Mouse (Mus musculus) ES-E14 (cell line): ENCODE measurements at regions not wholly inside any gene's neighbourhood (a gene's known extent, or its start where the extent isn't known, plus 50 kb on each side); places are given as distances from the start of the nearest gene placed in this dataset.
A peak's percentile ranks its signal among the peaks of the same experiment; 100 is the strongest.

ENCODE experiments used
- DNase-seq: peaks from one replicate; pipeline ENCODE4 v3.0.0-alpha.2; 2013; ENCODE audit warnings: low read depth, low spot score
- H3K27ac ChIP-seq: 2 replicates; pipeline ENCODE4 v1.5.1; 2012; ENCODE audit warnings: low read depth, mild to moderate bottlenecking, low read length, moderate library complexity, mixed read lengths; ENCODE audit not compliant: poor library complexity, insufficient read depth, severe bottlenecking
- H3K36me3 ChIP-seq: 2 replicates; pipeline ENCODE4 v1.6.1; 2012; ENCODE audit warnings: mild to moderate bottlenecking, low read length, moderate library complexity, mixed read lengths; ENCODE audit not compliant: control insufficient read depth, poor library complexity, insufficient read depth, severe bottlenecking
- H3K4me1 ChIP-seq, 2 experiments: fragments of 150-350 bp in 1 of 2; sonication (generic) in 1 of 2; 2 replicates each; pipeline ENCODE4 v1.6.1; 2012; ENCODE audit warnings: low read length in 2 of 2, mild to moderate bottlenecking in 1 of 2, mixed read lengths in 1 of 2; ENCODE audit not compliant: control insufficient read depth in 2 of 2, insufficient read depth in 2 of 2, poor library complexity in 1 of 2
- H3K4me3 ChIP-seq, 2 experiments: fragments of 150-350 bp in 1 of 2; sonication (generic) in 1 of 2; 2 replicates each; pipeline ENCODE4 v1.5.1; 2012; ENCODE audit warnings: low read length in 2 of 2, low read depth in 1 of 2, mild to moderate bottlenecking in 1 of 2, mixed read lengths in 1 of 2; ENCODE audit not compliant: insufficient read depth in 1 of 2, poor library complexity in 1 of 2, severe bottlenecking in 1 of 2
- H3K9ac ChIP-seq: 2 replicates; pipeline ENCODE4 v1.6.1; 2012; ENCODE audit warnings: low read depth, mild to moderate bottlenecking, low read length, mixed read lengths; ENCODE audit not compliant: poor library complexity, insufficient read depth, severe bottlenecking
- H3K9me3 ChIP-seq: fragments of 150-350 bp; sonication (generic); 2 replicates; pipeline ENCODE4 v1.6.1; 2012; ENCODE audit warnings: low read depth, mild to moderate bottlenecking, low read length; ENCODE audit not compliant: control insufficient read depth, insufficient read depth
- CHD2 ChIP-seq: IDR thresholded peaks from 2 replicates; pipeline ENCODE4 v1.6.1; 2014; ENCODE audit warnings: mild to moderate bottlenecking, low read depth, low read length, inconsistent platforms
- HCFC1 ChIP-seq: IDR thresholded peaks from 2 replicates; pipeline ENCODE4 v1.6.1; 2012; ENCODE audit warnings: low read length, inconsistent platforms, borderline replicate concordance; ENCODE audit not compliant: insufficient read depth
- MAFK ChIP-seq: IDR thresholded peaks from 2 replicates; pipeline ENCODE4 v1.6.1; 2014; ENCODE audit warnings: mild to moderate bottlenecking, low read depth, low read length, inconsistent platforms; ENCODE audit not compliant: insufficient read depth
- ZC3H11A ChIP-seq: IDR thresholded peaks from 2 replicates; pipeline ENCODE4 v1.6.1; 2012; ENCODE audit warnings: low read depth, mild to moderate bottlenecking, inconsistent platforms, low read length, borderline replicate concordance
- ZNF384 ChIP-seq: IDR thresholded peaks from 2 replicates; pipeline ENCODE4 v1.6.1; 2012; ENCODE audit warnings: low read depth, low read length, inconsistent platforms
- in situ Hi-C, 2 experiments: fragments of 600-800 bp; cut with MboI; formaldehyde crosslinking; loops; one replicate each; pipeline ENCODE4 v1.15.1; 2025; ENCODE audit warnings: low sequenced_read_pairs in 2 of 2, inconsistent platforms in 1 of 2; ENCODE audit not compliant: unreplicated experiment in 2 of 2

DNA sequence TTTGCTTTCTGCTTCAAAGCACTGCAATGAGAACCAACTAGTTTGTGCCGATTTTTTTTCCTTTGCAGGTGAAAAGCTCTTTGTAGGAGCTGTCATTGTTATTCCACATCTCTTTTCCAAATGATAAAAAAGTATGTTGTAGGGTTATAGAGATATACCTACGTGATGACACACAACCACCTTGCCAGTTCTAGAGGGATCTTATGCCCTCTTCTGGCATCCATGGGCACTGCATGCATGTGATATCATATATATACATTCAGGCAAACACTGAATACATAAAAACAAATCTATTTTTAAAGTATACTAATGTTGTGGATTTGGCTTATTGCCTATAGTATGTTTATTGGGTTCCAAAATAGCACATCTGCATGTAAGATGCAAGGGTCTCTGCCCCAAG is 89.5 kb upstream of the Smad1 start:
- Histone ChIP-seq H3K4me1 (0 out of 4 replicates have a peak, but pooled peaks cover 0 to 2% of the 10 kb centered on the region in 2 experiments), H3K9me3 (no peaks in the 10 kb centered on the region), H3K27ac (no peak overlapping the region), H3K4me3 (no peak overlapping the region), H3K36me3 (no peaks in the 10 kb centered on the region), H3K9ac (no peak overlapping the region)
- TF ChIP-seq ZNF384: no peak
- TF ChIP-seq ZC3H11A: peak; percentile 63; the same call in 1 of the 2 replicates
- in situ Hi-C loops: no loop called here
- no peak for DNase-seq

DNA sequence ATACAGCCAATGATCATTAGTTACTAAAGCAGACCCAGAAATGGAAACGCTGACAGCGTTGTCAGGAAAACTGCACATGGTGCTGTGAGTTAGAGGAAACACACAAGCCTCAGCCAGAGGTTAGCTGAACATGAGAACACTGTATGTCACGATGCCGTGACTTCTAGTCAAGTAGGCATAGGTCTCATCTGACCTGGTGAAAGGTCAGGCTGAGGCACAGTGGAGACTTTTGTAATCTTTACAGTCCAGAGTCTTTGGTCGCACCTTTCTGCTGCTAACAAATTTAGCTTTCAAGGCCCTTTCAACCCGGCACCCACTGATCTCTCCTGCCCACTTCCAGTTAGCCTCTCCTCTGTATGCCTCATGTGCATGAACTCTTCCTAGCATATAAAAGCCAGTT is 88.3 kb upstream of the Smad1 start:
- Histone ChIP-seq H3K4me1 (0 out of 4 replicates have a peak, but pooled peaks cover 0 to 2% of the 10 kb centered on the region in 2 experiments), H3K4me3 (no peak overlapping the region), H3K36me3 (no peaks in the 10 kb centered on the region), H3K9ac (no peak overlapping the region), H3K9me3 (no peaks in the 10 kb centered on the region), H3K27ac (no peak overlapping the region)
- in situ Hi-C loops: no loop called here
- TF ChIP-seq ZC3H11A: no peak
- no peak for DNase-seq

DNA sequence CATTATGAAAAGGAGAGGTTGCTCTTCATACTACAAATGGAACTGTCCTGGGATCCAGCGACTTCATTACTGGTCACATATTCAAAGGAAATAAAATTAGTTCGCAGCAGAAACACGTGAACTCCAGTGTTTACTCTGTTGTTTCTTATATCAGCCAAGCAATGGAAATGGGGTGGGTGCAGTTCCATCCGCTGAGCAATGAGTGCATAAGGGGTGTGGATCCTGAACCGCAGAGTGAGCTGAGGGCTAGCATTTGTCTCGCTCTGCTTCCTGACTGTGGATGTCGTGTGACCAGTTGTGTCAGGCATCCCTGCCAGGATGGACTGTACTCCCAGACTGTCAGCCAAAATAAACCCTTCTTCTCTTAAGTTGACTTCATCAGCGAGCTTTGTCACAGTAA is 80.0 kb upstream of the Smad1 start:
- Histone ChIP-seq H3K27ac (no peak overlapping the region), H3K9me3 (no peaks in the 10 kb centered on the region), H3K36me3 (no peaks in the 10 kb centered on the region), H3K4me3 (no peak overlapping the region), H3K4me1 (no peaks in the 10 kb centered on the region), H3K9ac (no peak overlapping the region)
- TF ChIP-seq CHD2: no peak
- no peak for TF ChIP-seq HCFC1
- no peak for TF ChIP-seq MAFK
- TF ChIP-seq ZC3H11A: no peak
- TF ChIP-seq ZNF384: no peak
- no peak for DNase-seq
- in situ Hi-C loops: no loop called here

DNA sequence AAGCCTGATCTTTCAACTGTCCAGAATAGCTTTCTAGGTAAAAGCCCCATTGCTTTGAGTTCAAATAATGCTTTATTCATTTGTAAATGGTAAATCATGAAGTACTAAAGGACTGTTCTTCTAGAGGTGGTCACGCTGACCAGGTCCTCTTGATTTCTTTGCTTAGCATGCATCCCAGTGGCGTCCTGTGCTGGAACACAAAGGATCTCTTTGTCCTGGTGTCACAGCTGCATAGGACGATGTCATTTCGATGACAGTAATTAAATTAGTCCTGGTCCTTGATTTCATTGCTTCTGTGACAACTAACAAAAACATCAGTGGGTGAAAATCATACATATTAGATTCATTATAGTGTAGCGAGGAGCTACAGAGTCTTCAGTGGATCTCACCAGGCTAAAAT is 76.7 kb upstream of the Smad1 start:
- H3K9me3 ChIP-seq: no peaks in the 10 kb centered on the region
- H3K36me3 ChIP-seq: no peaks in the 10 kb centered on the region
- DNase-seq: no peak
- in situ Hi-C loops: no loop called here
- H3K4me1 ChIP-seq: no peaks in the 10 kb centered on the region
- no peak for TF ChIP-seq CHD2
- no peak for TF ChIP-seq ZNF384
- TF ChIP-seq HCFC1: no peak
- no peak for TF ChIP-seq ZC3H11A
- TF ChIP-seq MAFK: no peak
- H3K4me3 ChIP-seq: no peak overlapping the region
- no peak overlapping the region for H3K9ac ChIP-seq
- no peak overlapping the region for H3K27ac ChIP-seq

DNA sequence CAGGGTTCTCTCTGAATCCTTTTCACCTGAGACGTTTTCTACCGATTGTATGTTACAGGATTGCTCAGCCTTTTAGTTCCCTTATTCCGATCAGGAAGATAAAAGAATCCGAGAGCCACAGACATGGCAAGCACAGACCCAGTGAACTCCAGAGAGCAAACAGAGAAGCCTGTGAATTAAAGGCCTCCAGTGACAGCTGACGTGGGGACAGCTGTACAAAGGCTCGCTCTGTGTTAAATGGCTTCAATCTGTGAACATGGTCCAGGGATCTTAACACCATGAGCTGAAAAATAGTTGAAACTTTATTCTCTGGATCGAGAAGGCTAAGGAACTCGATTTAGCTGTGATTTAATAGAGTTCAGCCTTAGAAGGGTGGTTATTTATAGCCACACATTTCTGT is 75.4 kb upstream of the Smad1 start:
- no peak overlapping the region for H3K9ac ChIP-seq
- no peak for DNase-seq
- no peak for TF ChIP-seq MAFK
- TF ChIP-seq ZNF384: no peak
- no peak for TF ChIP-seq ZC3H11A
- TF ChIP-seq HCFC1: no peak
- no peak for TF ChIP-seq CHD2
- no peaks in the 10 kb centered on the region for H3K4me1 ChIP-seq
- H3K9me3 ChIP-seq: no peaks in the 10 kb centered on the region
- H3K4me3 ChIP-seq: no peak overlapping the region
- no peaks in the 10 kb centered on the region for H3K36me3 ChIP-seq
- no peak overlapping the region for H3K27ac ChIP-seq
- in situ Hi-C loops: no loop called here
